Mouse (Mus musculus) intestine, postnatal 0 days (tissue): ENCODE results near the gene Pdcd1. TPM values are rescaled to one million over a fixed set of nuclear protein-coding genes. Genes with fewer than 3 reads are reported as not detected.
A peak's percentile ranks its signal among the peaks of the same experiment; 100 is the strongest.
"Not testable (repeated sequence)": the region's sequence is repeated elsewhere in the genome, so short reads cannot be mapped to it uniquely, and the experiment has no call there.

Experiments used
- ATAC-seq: fragments of 200-750 bp; cut with Nextera tagmentation; 2 replicates; pipeline ENCODE4 v1.8.0; 2017; ENCODE audit warnings: mild to moderate bottlenecking, moderate TSS enrichment, moderate library complexity
- H3K27ac ChIP-seq: fragments of 300-500 bp; sonication (generic); 2 replicates; pipeline ENCODE4 v1.5.1; 2014; ENCODE audit warnings: mild to moderate bottlenecking, low read depth, low read length, moderate library complexity
- H3K27me3 ChIP-seq: fragments of 300-500 bp; sonication (generic); replicated peaks from 2 replicates; pipeline ENCODE4 v1.6.1; 2014; ENCODE audit warnings: low read length, mixed read lengths; ENCODE audit not compliant: control insufficient read depth, insufficient read depth
- H3K36me3 ChIP-seq: fragments of 300-500 bp; sonication (generic); 2 replicates; pipeline ENCODE4 v1.6.1; 2014; ENCODE audit warnings: mild to moderate bottlenecking, moderate library complexity; ENCODE audit not compliant: control insufficient read depth, insufficient read depth
- H3K4me1 ChIP-seq: fragments of 300-500 bp; sonication (generic); replicated peaks from 2 replicates; pipeline ENCODE4 v1.6.1; 2014; ENCODE audit warnings: antibody characterized with exemption, low read length, mixed read lengths; ENCODE audit not compliant: control insufficient read depth, insufficient read depth
- H3K4me2 ChIP-seq: fragments of 300-500 bp; sonication (generic); replicated peaks from 2 replicates; pipeline ENCODE4 v1.6.1; 2014; ENCODE audit warnings: low read depth, mild to moderate bottlenecking, moderate library complexity
- H3K4me3 ChIP-seq: fragments of 300-500 bp; sonication (generic); 2 replicates; pipeline ENCODE4 v1.5.1; 2014; ENCODE audit warnings: low read depth, low read length
- H3K9ac ChIP-seq: fragments of 300-500 bp; sonication (generic); 2 replicates; pipeline ENCODE4 v1.6.1; 2014; ENCODE audit warnings: mild to moderate bottlenecking, low read depth, low read length
- H3K9me3 ChIP-seq: fragments of 300-500 bp; sonication (generic); 2 replicates; pipeline ENCODE4 v1.6.1; 2016; ENCODE audit warnings: mixed run types; ENCODE audit not compliant: control insufficient read depth
- CTCF ChIP-seq: sonication (generic); IDR thresholded peaks from 2 replicates; pipeline ENCODE4 v1.5.1; 2016; ENCODE audit warnings: low read depth, mild to moderate bottlenecking, control low read depth, antibody characterized with exemption, moderate library complexity
- whole genome bisulfite sequencing: fragments of 180-500 bp; shearing (Covaris S2); extraction: QIAGEN DNeasy Blood & Tissue Kit; methylation state at CpG from one replicate; pipeline ENCODE4 v1.1.7; 2014; 5-methylcytosine and 5-hydroxymethylcytosine counted together
- polyA plus RNA-seq: library from polyadenylated mRNA; unstranded; fragments of >200 nt; fragmentation: Nextera tagmentation; extraction: Ambion mirVana; gene quantifications from 2 replicates; pipeline ENCODE4 v1.2.1, GENCODE M21; 2015

The Pdcd1 gene
- polyA plus RNA-seq, 1 experiment from 2014 or later, result 0.09 TPM

- Histone ChIP-seq H3K4me2 (no peak overlapping the region), H3K27ac (no peak overlapping the region), H3K36me3 (no peaks in the 10 kb centered on the region), H3K27me3 (no peaks in the 10 kb centered on the region), H3K9me3 (no peaks in the 10 kb centered on the region), H3K9ac (no peak overlapping the region), H3K4me1 (no peaks in the 10 kb centered on the region), H3K4me3 (no peak overlapping the region)
- 82% methylated on average over 2 of the region's 2 CpGs for WGBS
- ATAC-seq, result no peak
- TF ChIP-seq CTCF, result no peak
Observed at GRCm38 (mm10) chr1:94001023-94001422, 51.3 kb downstream of the Pdcd1 start.

DNA sequence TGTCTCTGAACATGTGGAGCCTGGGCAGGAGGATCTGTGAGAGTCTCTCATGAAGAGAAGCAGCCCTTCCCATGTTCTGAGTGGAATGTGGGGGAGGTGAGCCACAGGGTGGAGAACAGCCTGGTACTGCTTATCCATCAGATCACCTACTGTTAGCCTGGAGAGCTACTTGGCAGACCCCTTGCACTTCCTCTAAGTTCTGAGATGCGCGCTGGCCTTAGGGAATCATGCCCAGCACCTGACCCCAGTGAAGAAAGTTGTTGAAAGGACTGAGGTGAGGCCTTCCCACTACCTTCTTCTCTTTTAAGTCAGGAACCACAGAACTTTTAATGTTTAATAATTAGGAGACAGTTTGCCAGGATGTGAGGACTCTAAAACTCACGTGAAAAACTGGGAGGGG is 60.9 kb downstream of the Pdcd1 start:
- WGBS, result 79% methylated on average over 3 of the region's 3 CpGs
- not testable (repeated sequence) for H3K27me3 ChIP-seq, H3K27ac ChIP-seq, H3K9me3 ChIP-seq, H3K9ac ChIP-seq, ATAC-seq, H3K4me3 ChIP-seq, H3K36me3 ChIP-seq, H3K4me2 ChIP-seq, H3K4me1 ChIP-seq

DNA sequence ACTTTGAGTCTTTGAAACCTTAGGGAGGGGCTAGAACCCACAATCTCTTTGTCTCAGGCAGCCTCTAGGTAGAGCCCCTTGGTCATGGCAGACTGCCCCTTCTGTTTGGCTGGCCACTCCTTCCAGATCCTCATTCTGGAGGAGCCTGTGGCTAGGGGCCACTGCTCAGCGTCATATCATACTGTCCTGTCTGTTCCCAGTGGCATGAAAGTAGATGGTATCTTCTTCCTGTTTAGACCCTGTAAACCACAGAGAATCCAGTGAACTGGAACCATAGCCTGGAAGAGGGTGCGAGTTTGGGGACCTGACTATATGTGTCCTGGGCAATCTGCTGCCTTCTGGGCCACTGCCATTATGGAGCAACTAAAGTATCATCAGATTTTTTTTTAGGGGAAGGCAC is 61.3 kb downstream of the Pdcd1 start:
- not testable (repeated sequence) for H3K27ac ChIP-seq, H3K9me3 ChIP-seq, H3K4me3 ChIP-seq, H3K27me3 ChIP-seq, H3K36me3 ChIP-seq, H3K4me2 ChIP-seq, ATAC-seq, H3K4me1 ChIP-seq, H3K9ac ChIP-seq
- WGBS, result 75% methylated on average over 2 of the region's 2 CpGs

- ATAC-seq, H3K9me3 ChIP-seq, H3K4me1 ChIP-seq, H3K4me2 ChIP-seq, H3K36me3 ChIP-seq, H3K27me3 ChIP-seq, H3K4me3 ChIP-seq, H3K27ac ChIP-seq, H3K9ac ChIP-seq: not testable (repeated sequence)
- WGBS, result 70% methylated on average over 7 of the region's 8 CpGs
Observed at GRCm38 (mm10) chr1:93990209-93990608, 62.1 kb downstream of the Pdcd1 start, which contains the start of gene Gal3st2c. Gene Gal3st2c, plus strand, starts transcription at chr1:93990509.

GRCm38 (mm10) chr1:93988786-93989185 is 63.6 kb downstream of the Pdcd1 start:
- Histone ChIP-seq H3K27me3 (no peaks in the 10 kb centered on the region), H3K4me3 (no peak overlapping the region), H3K9me3 (no peaks in the 10 kb centered on the region), H3K9ac (no peak overlapping the region), H3K4me1 (no peaks in the 10 kb centered on the region), H3K27ac (no peak overlapping the region), H3K4me2 (no peak overlapping the region), H3K36me3 (no peaks in the 10 kb centered on the region; the same call in 1 of the 2 replicates)
- WGBS, result 50% methylated on average over 3 of the region's 3 CpGs
- peak; percentile 31; the same call in 1 of the 2 replicates for TF ChIP-seq CTCF
- no peak for ATAC-seq

Other genes with a start within 250 kb of the Pdcd1 start
- 6.0 and 7.2 TPM in 2 replicates for gene Ing5, start 248.6 kb downstream of the Pdcd1 start, polyA plus RNA-seq
- 9.3 and 9.5 TPM in 2 replicates for gene D2hgdh, start 227.6 kb downstream of the Pdcd1 start, polyA plus RNA-seq
- 13.3 and 14.1 TPM in 2 replicates for gene Gal3st2, start 191.2 kb downstream of the Pdcd1 start, polyA plus RNA-seq
- gene Gal3st2b, start 134.2 kb downstream of the Pdcd1 start, polyA plus RNA-seq, result 0.17 and 0.21 TPM in 2 replicates
- gene Gal3st2c, start 62.0 kb downstream of the Pdcd1 start, polyA plus RNA-seq, result 0.07 and 0.08 TPM in 2 replicates
- gene Neu4, start 32.1 kb downstream of the Pdcd1 start, polyA plus RNA-seq, result not detected in 2 replicates